Mouse (Mus musculus): ENCODE measurements around the gene Qser1.

The Qser1 gene

GRCm38 (mm10) chr2:104817555-104818330, 1.2 kb upstream of the Qser1 start:
- no peak for DNase-seq (ENCODE audit: low spot score in 2 of 2)

- peak; percentile 53 to 85 for DNase-seq (ENCODE audit: low spot score in 2 of 2)
Measured at GRCm38 (mm10) chr2:104816866-104817439, 393 bp upstream of the Qser1 start.

DNA sequence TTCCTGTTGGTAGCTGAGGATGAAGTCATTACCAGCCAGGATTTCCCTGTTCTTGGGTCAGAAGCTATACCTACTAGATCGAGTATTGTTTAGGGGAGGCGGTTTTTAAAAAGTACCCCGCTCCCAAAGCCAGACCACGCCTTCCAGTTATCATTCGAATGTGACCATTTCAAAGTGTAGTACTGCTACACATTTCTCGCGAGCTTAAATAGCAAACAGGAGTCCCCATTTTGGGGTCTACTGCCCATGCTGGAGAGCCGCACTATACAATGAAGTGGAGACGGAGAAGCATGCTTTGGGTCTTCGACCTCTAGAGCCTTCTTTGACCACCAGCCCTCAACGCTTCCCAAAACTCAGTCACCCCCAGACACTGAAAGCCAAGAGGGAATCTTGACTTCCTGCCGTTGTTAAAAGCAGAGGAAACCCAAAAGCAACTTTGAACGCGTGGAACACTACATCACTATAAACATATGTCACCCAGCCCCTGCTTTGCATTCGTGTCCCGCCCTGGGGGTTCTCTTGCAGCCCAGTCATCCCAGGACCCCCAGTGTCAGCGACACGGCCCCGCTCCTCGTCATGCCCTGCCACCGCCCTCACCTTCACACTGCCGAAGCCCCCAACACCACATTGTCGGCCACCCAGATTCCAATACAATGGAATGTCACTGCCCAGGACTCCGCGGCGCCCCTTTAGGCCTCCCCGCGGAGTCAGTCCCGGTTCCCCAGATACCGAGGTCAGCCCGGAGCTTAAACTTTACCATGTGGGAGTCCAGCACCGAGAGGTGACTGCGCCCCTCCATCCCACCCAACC, 794 bp downstream of the Qser1 start:
- no peak for DNase-seq (ENCODE audit: low spot score in 2 of 2)

- DNase-seq (ENCODE audit: low spot score in 2 of 2) = no peak
Measured at GRCm38 (mm10) chr2:104814181-104814951, 2.2 kb downstream of the Qser1 start.

DNA sequence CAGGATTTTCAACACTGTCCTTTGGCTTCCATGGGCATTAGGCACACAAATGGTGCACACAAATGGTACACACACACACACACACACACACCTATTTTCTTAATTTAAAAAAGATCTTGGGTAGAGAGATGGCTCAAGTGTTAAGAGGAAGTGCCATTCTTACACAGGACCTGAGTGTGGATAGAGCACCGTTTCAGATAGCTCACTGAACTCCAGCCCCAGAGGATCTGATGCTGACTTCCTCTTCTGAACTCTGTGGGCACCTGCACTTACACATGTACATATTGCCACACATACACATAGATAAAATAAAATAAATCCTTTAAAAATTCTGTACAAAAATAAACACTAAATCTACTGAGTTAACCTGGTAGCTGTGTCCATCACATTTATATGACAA, 11.1 kb downstream of the Qser1 start:
- no peak for DNase-seq (ENCODE audit: low spot score in 2 of 2)

- peak in 1 of 2 experiments; percentile 16 for DNase-seq (ENCODE audit: low spot score in 2 of 2)
Measured at GRCm38 (mm10) chr2:104774763-104775162, 41.8 kb downstream of the Qser1 start.

DNA sequence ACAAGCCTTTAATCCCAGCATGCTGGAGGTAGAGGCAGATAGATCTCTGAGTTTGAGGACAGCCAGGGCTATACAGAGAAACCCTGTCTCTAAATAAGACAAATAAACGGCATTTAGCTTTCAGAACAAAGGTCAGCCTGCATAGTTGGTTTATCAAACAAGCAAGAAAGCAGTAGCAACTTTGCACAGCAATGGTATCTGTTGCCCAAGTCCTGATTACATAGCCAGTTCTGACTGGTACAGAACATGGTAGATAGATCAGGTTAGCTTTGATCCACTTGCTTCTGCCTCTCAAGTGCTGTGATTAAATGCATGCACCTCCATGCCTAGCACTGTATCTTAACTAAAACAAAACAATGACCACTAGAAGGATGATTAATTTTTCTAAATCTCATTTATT, 47.9 kb downstream of the Qser1 start:
- DNase-seq (ENCODE audit: low spot score in 2 of 2) = no peak

- DNase-seq (ENCODE audit: low spot score in 2 of 2) = no peak
Measured at GRCm38 (mm10) chr2:104764018-104764417, 52.5 kb downstream of the Qser1 start.

GRCm38 (mm10) chr2:104763134-104763703, 53.3 kb downstream of the Qser1 start:
- peak in 1 of 2 experiments; percentile 8 for DNase-seq (ENCODE audit: low spot score in 2 of 2)

GRCm38 (mm10) chr2:104750611-104751010, 65.9 kb downstream of the Qser1 start:
- DNase-seq (ENCODE audit: low spot score in 2 of 2) = no peak

GRCm38 (mm10) chr2:104748652-104749183, 67.8 kb downstream of the Qser1 start:
- no peak for DNase-seq (ENCODE audit: low spot score in 2 of 2)

DNA sequence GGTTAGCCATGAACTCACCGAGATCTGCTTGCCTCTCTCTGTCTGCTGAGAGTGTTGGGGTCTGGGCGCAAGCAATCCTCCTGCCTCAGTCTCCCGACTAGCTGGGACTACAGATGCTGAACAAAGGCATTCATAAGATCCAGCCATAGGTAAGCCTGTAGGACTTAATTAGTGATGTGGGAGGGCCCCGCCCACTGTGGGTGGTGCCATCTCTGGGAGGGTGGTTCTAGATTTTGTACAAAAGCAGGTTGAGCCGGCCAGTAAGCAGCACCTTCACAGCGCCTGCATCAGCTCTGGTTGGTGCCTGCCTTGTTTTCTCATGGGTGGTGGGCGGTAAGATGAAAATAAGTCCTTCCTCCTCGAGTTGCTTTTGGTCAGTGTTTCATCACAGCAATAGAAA, 70.3 kb downstream of the Qser1 start:
- no peak for DNase-seq (ENCODE audit: low spot score in 2 of 2)

- DNase-seq (ENCODE audit: low spot score in 2 of 2) = no peak
Measured at GRCm38 (mm10) chr2:104743971-104744370, 72.6 kb downstream of the Qser1 start.

GRCm38 (mm10) chr2:104743160-104743559, 73.4 kb downstream of the Qser1 start:
- no peak for DNase-seq (ENCODE audit: low spot score in 2 of 2)

DNA sequence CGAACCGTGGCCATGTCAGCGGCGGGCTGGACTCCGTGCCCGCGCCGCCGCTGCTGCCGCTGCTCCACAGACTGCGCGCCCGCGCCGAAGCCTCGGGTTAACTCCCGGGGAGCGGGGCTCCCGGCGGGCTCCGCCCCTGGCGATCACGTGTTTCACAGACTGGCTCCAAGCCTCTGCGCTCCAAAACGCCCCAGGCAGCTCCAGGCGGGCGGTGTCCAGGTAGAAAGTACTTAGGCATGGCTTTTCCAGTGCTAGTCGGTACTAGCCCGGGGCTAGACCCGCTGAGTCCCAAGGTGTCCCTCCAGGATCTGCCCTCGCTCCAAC, 73.9 kb downstream of the Qser1 start, which contains the start of gene Depdc7:
TSS of gene Depdc7 (minus strand) at position 138 of the 324 bp plus-strand sequence.
- peak; percentile 55 to 77 for DNase-seq (ENCODE audit: low spot score in 2 of 2)

DNA sequence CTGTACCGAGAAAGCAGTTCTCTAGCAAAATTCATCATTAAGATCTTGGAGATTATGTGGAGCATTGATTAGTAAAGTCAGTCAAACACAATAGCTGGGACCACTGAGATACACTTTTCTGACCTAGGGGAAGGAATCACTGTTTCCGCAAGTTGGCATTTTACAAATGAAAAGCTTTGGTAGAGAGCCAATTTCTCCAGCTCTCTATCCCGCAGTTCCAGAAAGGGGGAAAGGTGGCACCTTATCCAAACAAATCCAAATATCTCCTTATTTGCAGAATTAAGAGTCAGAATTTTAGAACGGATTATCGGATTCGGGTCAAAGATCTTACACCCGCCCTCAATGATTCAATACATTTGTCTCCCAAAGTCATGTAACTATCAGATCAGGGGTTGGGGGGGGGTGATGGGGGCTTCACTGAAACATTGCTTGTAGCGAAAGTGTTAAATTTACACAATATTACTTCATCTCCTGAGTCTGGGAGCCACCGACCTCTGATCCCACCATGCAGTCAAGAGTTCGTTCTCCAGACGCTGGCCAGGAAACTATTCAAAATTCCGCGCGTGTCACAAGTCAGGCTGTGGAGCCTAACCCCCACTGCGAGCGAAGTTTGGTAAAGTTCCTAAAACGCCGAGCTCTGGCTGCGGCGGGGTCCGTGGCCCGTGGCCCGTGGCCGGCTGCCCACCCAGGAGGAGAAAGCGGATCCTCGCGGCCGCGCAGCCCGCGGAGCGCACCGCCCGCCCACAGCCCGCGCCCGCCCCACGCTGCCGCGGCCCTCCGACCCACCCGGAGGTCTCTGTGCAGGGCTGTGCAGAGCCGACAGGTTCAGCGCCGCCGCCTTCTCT, 74.4 kb downstream of the Qser1 start:
- DNase-seq (ENCODE audit: low spot score in 2 of 2) = no peak

DNA sequence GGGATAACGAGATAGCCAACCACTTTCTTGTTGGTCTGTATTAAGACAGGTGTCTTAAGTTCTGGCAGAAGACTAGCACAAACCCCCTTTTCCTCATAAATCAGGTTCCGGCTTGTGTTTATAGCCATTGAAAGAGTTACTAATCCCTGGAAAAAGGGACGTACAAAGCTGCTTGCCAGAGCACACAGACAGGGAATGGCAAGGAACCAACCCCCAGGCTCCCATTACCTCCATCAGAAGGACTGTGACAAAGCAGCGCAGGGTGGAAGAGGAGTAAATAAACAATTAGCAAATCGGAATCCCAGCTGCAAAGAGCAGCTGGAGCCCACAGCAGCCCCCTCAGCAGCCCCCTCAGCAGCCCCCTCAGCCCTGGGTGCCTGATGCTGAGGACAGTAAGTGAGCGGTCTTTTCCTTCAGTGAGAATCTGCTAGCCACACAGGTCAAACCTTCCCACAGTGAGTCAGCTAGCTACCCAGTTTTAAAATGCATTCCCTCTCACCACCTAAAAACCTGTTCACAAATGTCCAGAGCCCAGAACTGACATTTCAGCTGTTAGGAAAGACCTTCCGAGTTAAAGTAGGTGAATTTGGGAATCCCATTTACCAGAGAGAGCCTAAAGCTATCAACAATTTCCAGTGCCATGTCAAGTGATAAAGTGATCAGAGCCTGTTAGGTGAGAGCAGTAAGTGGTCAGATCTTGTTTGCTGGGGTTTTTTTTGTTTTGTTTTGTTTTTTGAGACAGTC, 75.4 kb downstream of the Qser1 start:
- DNase-seq (ENCODE audit: low spot score in 2 of 2) = no peak

DNA sequence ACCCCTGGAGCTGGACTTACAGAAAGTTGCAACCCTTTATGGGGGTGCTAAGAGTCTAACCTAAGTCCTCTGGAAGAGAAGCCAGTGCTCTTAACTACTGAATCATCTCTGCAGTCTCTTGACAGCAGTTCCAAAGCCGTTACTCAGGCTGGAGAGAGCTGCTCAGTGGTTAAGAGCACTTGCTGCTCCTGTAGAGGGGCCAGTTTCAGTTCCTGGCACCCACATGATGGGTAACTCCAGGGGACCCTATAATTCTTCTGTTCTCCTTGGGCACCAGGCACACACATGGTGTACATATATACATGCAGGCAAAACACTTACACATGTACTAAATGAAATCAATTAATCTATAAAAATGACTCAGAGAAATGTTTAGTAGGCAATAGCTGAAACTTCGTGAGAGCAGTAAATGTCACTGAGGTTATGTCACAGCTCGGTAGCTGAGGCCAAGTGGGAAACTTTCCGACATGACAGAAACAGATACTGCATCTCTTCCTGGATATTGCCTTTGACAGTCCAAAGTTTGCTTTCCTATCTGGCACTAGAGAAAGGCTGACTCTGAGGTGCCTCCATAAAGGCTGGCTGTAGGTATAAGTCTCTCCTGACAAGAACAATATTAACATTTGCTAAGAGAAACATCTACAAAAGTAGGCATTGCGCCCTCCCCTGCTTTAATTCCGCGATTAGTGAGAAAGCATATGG, 76.2 kb downstream of the Qser1 start:
- no peak for DNase-seq (ENCODE audit: low spot score in 2 of 2)

DNA sequence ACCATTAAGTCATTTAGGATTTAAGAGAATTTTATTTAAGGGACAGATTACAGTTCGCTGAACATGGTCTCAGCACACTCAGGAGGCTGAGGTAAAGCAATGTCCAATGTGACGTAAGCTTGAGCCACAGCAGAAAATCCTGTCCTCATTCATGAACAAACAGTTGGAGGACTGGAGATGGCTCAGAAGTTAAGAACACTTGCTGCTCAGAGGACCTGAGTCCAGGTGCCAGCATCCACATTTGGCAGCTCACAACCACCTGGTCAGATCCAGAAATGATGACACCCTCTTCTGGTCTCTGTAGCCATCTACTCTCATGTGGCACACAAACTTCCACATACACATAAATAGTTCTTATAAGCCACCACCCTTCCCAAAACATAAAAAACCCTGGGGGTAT, 76.9 kb downstream of the Qser1 start:
- DNase-seq (ENCODE audit: low spot score in 2 of 2) = no peak
